Mouse (Mus musculus) embryonic facial prominence, embryonic 10.5 days (tissue): ENCODE measurements around the gene Dip2b. TPM values are rescaled to one million over a fixed set of nuclear protein-coding genes. Genes with fewer than 3 reads are reported as not detected.
A peak's percentile ranks its signal among the peaks of the same experiment; 100 is the strongest.

ENCODE experiments used
- DNase-seq: peaks from one replicate; pipeline ENCODE4 v3.0.0-alpha.2; 2017; ENCODE audit warnings: low spot score
- H3K27ac ChIP-seq: fragments of 300-500 bp; sonication (generic); replicated peaks from 2 replicates; pipeline ENCODE4 v1.5.1; 2016; ENCODE audit warnings: mild to moderate bottlenecking
- H3K27me3 ChIP-seq: fragments of 300-500 bp; sonication (generic); replicated peaks from 2 replicates; pipeline ENCODE4 v1.6.1; 2016; ENCODE audit warnings: low read depth, mild to moderate bottlenecking; ENCODE audit not compliant: poor library complexity, severe bottlenecking
- H3K36me3 ChIP-seq: fragments of 300-500 bp; sonication (generic); replicated peaks from 2 replicates; pipeline ENCODE4 v1.6.1; 2016; ENCODE audit warnings: mild to moderate bottlenecking, moderate library complexity
- H3K4me1 ChIP-seq: fragments of 300-500 bp; sonication (generic); 2 replicates; pipeline ENCODE4 v1.6.1; 2016
- H3K4me3 ChIP-seq: fragments of 300-500 bp; sonication (generic); 2 replicates; pipeline ENCODE4 v1.5.1; 2016; ENCODE audit warnings: mild to moderate bottlenecking, moderate library complexity
- H3K9me3 ChIP-seq: fragments of 300-500 bp; sonication (generic); 2 replicates; pipeline ENCODE4 v1.6.1; 2016; ENCODE audit warnings: mild to moderate bottlenecking
- WGBS: fragments of 180-500 bp; shearing (Covaris S2); methylation state at CpG from one replicate; pipeline ENCODE4 v1.1.7; 2016; 5-methylcytosine and 5-hydroxymethylcytosine counted together
- polyA plus RNA-seq: library from polyadenylated mRNA; unstranded; fragments of >200 nt; fragmentation: Nextera tagmentation; extraction: Ambion mirVana; gene quantifications from 2 replicates; pipeline ENCODE4 v1.2.1, GENCODE M21; 2016

The Dip2b gene
- polyA plus RNA-seq, result 16.2 and 16.9 TPM in 2 replicates

DNA sequence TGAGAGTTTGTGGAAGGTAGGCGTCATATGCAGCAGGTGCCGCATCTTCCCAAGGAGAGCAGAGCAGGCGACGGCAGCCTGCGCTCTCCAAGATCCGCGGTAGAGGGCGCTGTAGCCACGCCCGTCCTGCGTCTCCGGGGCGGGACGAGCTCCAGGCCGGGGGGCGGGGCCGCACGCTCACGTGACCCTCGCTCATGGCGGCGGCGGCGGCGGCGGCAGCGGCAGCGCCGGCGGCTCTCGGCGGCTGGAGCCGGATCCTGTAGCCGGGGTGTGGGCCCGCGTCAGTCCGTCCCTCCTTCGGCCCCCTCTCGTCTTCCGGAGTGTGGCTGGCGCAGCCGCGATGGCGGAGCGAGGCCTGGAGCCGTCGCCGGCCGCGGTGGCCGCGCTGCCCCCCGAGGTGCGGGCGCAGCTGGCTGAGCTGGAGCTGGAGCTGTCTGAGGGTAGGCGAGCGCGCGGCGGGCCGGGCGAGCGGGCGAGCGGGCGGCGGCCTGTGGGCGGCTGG is at the start of gene Dip2b:
TSS of gene Dip2b (plus strand) at position 195 of the 502 bp plus-strand sequence.
- peak within 1 kb of the TSS; percentile 94 for H3K4me3 ChIP-seq
- no peaks in the 10 kb centered on the region for H3K9me3 ChIP-seq
- DNase-seq, result peak; percentile 97
- peaks cover 27% of the 10 kb centered on the region for H3K4me1 ChIP-seq
- H3K27me3 ChIP-seq, result peaks cover 8% of the 10 kb centered on the region
- under 1% methylated on average over 68 of the region's 68 CpGs for WGBS
- peak within 1 kb of the TSS; percentile 99 for H3K27ac ChIP-seq
- H3K36me3 ChIP-seq, result peaks cover 7% of the 10 kb centered on the region; the same call in 1 of the 2 replicates

DNA sequence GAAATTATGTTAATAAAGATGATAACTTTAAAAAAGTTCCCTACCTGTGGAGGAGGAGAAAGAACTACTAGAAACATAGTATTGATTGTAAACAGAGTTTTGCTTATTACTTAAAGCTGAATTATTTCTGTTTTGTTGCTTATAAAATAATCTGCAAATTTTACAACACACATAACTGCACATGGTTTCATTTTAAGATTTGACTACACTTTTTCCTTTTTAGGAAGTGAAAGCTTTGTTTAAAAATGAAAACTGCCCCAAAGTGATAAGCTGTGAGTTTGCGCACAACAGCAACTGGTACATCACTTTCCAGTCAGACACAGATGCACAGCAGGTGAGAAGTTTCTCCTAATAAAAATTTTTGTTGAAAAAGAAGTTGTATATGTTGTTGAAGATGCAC is 45.4 kb upstream of the Dip2b start:
- Histone ChIP-seq H3K27me3 (no peaks in the 10 kb centered on the region), H3K4me1 (no peaks in the 10 kb centered on the region), H3K9me3 (no peaks in the 10 kb centered on the region), H3K4me3 (no peak overlapping the region), H3K27ac (no peak overlapping the region), H3K36me3 (peaks cover 97% of the 10 kb centered on the region)
- WGBS, result 93% methylated on average over 1 of the region's 1 CpGs
- no peak for DNase-seq

GRCm38 (mm10) chr15:99997114-99997804 is 41.2 kb upstream of the Dip2b start:
- 95% methylated on average over 6 of the region's 6 CpGs for WGBS
- Histone ChIP-seq H3K36me3 (peaks cover 93% of the 10 kb centered on the region), H3K4me1 (no peaks in the 10 kb centered on the region), H3K4me3 (no peak overlapping the region), H3K27me3 (no peaks in the 10 kb centered on the region), H3K9me3 (no peaks in the 10 kb centered on the region), H3K27ac (no peak overlapping the region)
- DNase-seq, result no peak

GRCm38 (mm10) chr15:99999390-99999789 is 39.1 kb upstream of the Dip2b start:
- Histone ChIP-seq H3K27me3 (no peaks in the 10 kb centered on the region), H3K36me3 (peaks cover 94% of the 10 kb centered on the region), H3K9me3 (no peaks in the 10 kb centered on the region), H3K4me3 (no peak overlapping the region), H3K4me1 (no peaks in the 10 kb centered on the region), H3K27ac (no peak overlapping the region)
- 90% methylated on average over 1 of the region's 1 CpGs for WGBS
- DNase-seq, result no peak

- WGBS, result 91% methylated on average over 7 of the region's 7 CpGs
- Histone ChIP-seq H3K27me3 (no peaks in the 10 kb centered on the region), H3K27ac (no peak overlapping the region), H3K9me3 (no peaks in the 10 kb centered on the region), H3K36me3 (peaks cover 98% of the 10 kb centered on the region), H3K4me3 (no peak overlapping the region), H3K4me1 (no peaks in the 10 kb centered on the region)
- DNase-seq, result no peak
Observed at GRCm38 (mm10) chr15:100004677-100005273, 33.7 kb upstream of the Dip2b start.

DNA sequence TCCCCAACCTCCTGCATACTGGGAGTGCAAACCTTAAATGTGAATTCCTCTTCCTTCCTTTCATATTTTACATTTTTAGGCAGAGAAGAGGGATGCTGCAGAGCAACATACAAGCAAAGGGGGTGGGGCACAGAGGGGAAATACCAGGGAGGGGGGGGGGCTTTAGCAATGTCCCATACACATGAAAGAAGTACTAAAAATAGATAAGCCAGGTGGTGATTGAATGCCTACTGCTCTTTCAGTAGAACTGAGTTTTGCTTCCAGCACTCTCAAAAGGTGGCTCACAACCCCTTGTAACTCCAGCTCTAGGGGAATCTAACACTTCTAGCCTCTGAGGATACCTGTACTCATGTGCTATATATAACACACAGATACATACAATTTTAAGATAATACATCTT is 32.3 kb upstream of the Dip2b start:
- Histone ChIP-seq H3K36me3 (peaks cover 100% of the 10 kb centered on the region), H3K27ac (no peak overlapping the region), H3K27me3 (no peaks in the 10 kb centered on the region), H3K4me3 (no peak overlapping the region), H3K4me1 (no peaks in the 10 kb centered on the region), H3K9me3 (no peaks in the 10 kb centered on the region)
- DNase-seq, result no peak

- Histone ChIP-seq H3K9me3 (no peaks in the 10 kb centered on the region), H3K27ac (no peak overlapping the region), H3K36me3 (peaks cover 32% of the 10 kb centered on the region), H3K4me3 (no peak overlapping the region), H3K27me3 (no peaks in the 10 kb centered on the region), H3K4me1 (no peaks in the 10 kb centered on the region)
- WGBS, result 82% methylated on average over 6 of the region's 6 CpGs
- DNase-seq, result no peak
Observed at GRCm38 (mm10) chr15:100018280-100018899, 20.1 kb upstream of the Dip2b start.

DNA sequence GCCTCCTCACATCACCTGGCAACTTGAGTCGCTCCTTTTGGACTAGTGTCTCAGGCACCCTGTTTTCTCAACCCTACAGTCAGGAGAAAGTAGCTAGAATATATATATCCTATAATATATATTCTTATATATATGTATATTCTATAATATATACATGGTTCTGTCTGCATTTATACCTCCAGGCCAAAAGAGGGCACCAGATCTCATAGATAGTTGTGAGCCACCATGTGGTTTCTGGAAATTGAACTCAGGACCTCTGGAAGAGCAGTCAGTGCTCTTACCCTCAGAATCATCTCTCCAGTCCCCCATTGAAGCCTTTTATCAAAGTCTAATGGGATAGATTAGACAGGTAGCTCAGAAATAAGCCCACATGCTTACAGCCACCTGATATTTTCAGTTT is 17.3 kb upstream of the Dip2b start:
- DNase-seq, result no peak
- WGBS, result 89% methylated on average over 1 of the region's 1 CpGs

DNA sequence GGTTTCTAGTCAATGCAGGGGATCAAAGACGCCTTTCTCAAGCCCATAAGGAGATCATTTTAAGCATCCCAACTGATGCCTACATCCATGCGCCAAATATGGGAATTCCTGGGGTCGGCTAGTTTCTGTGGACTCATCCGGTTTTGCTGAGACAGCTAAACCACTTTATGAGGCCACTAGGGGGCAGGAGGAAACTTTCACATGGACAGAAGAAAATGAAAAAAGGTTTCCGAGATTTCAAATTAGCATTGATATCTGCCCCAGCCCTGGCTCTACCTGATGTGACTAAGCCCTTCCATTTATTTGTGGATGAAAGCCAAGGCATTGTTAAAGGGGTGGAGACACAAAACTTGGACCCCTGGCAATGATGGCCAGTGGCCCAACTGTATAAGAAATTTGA is 15.5 kb upstream of the Dip2b start:
- no peaks in the 10 kb centered on the region for H3K27me3 ChIP-seq
- H3K4me1 ChIP-seq, result no peaks in the 10 kb centered on the region
- DNase-seq, result peak; percentile 45
- H3K27ac ChIP-seq, result no peak overlapping the region
- peaks cover 9% of the 10 kb centered on the region; the same call in 1 of the 2 replicates for H3K36me3 ChIP-seq
- no peak overlapping the region for H3K4me3 ChIP-seq
- WGBS, result 29% methylated on average over 5 of the region's 5 CpGs
- H3K9me3 ChIP-seq, result no peaks in the 10 kb centered on the region

More for the DNA sequence above, 17.3 kb upstream of the Dip2b start:
- H3K4me3 ChIP-seq, result no peak overlapping the region
- H3K27ac ChIP-seq, result no peak overlapping the region
- no peaks in the 10 kb centered on the region for H3K27me3 ChIP-seq
- H3K9me3 ChIP-seq, result no peaks in the 10 kb centered on the region
- H3K36me3 ChIP-seq, result peaks cover 18% of the 10 kb centered on the region
- no peaks in the 10 kb centered on the region for H3K4me1 ChIP-seq

GRCm38 (mm10) chr15:100025076-100025834 is 13.2 kb upstream of the Dip2b start:
- WGBS, result 78% methylated on average over 11 of the region's 11 CpGs
- H3K27ac ChIP-seq, result no peak overlapping the region
- H3K36me3 ChIP-seq, result peaks cover 7% of the 10 kb centered on the region; the same call in 1 of the 2 replicates
- no peaks in the 10 kb centered on the region for H3K9me3 ChIP-seq
- H3K4me1 ChIP-seq, result no peaks in the 10 kb centered on the region
- no peaks in the 10 kb centered on the region for H3K27me3 ChIP-seq
- DNase-seq, result no peak
- H3K4me3 ChIP-seq, result no peak overlapping the region

DNA sequence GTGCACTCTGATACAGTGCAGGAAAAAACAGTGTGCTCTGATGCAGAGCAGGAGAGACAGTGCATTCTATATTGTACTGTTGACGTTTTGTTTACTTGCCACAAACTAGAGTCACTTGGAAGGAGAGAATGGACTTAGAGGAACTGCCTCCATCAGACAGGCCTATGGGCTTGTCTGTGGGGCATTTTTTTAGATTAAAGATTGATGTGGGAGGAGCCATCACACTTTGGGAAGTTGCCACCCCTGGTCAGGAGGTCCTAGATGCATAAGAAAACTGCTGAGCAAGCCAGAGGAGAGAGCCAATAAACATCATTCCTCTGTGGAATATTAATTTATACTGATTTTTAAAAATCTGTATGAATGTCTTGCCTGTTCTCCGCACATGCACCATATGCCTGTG is 10.3 kb upstream of the Dip2b start:
- H3K27ac ChIP-seq, result no peak overlapping the region
- WGBS, result 78% methylated on average over 2 of the region's 2 CpGs
- H3K4me1 ChIP-seq, result no peaks in the 10 kb centered on the region
- no peaks in the 10 kb centered on the region for H3K27me3 ChIP-seq
- H3K36me3 ChIP-seq, result no peaks in the 10 kb centered on the region
- no peaks in the 10 kb centered on the region for H3K9me3 ChIP-seq
- DNase-seq, result no peak
- H3K4me3 ChIP-seq, result no peak overlapping the region

DNA sequence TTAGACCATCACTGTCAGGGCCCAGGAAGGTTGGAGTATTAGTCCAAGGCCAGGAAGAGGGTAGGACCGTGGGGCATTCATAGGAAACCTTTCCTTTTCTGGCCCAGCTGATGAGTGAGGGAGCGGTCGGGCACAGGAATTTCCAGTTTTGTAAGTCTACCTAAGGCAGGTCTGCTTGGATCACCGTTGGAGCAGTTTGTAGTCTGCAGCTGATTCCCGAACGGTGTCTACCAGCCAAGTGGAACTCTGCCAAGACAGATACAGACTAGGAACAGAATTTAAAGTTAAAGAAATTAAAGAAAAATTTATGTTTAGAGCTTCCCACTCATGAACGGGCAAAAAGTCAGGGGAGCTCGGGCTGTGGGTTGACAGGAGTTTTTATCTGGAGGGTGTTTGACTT is 9.0 kb upstream of the Dip2b start:
- no peak for DNase-seq
- WGBS, result 87% methylated on average over 8 of the region's 8 CpGs

More for the DNA sequence above, 9.0 kb upstream of the Dip2b start:
- Histone ChIP-seq H3K36me3 (no peaks in the 10 kb centered on the region), H3K4me1 (no peaks in the 10 kb centered on the region), H3K4me3 (no peak overlapping the region), H3K27ac (no peak overlapping the region), H3K27me3 (no peaks in the 10 kb centered on the region), H3K9me3 (no peaks in the 10 kb centered on the region)
